Mouse (Mus musculus): Measurements from ENCODE around the gene Phf21a. TPM values are rescaled to one million over a fixed set of nuclear protein-coding genes. Genes with fewer than 3 reads are reported as not detected.

The Phf21a gene
- polyA plus RNA-seq, 1 experiment = 28.4 TPM

DNA sequence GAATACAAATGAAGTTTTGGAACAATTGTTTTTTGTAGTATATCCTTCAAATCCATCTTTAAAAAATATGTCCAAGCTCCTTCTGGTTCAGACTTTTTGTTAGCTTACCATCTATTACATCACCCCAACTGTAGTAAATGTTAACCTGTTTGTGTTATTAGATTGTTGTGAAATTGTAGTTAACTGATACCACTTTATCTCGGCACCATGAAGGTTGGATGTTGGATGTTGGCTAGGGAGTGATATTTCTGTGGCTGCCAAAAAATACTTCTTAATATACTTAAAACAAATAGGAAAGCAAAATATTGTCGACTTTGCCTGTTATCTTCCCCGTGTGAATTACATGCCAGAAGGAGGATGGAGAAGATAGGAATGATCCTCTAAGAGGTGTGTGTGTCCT is 184.9 kb downstream of the Phf21a start:
- 60% methylated on average over 3 of the region's 3 CpGs for WGBS
- no peak for TF ChIP-seq POLR2A (IDR thresholded peaks at IDR 0.05; ENCODE audit: low read depth, low read length)
- no peak for TF ChIP-seq CTCF (IDR thresholded peaks at IDR 0.05; ENCODE audit: extremely low read depth, insufficient read length, insufficient replicate concordance, low read depth, low read length)
- Histone ChIP-seq H3K4me1 (ENCODE audit: control insufficient read depth, insufficient read depth, insufficient read length, low read length) (no peaks in the 10 kb centered on the region), H3K27me3 (ENCODE audit: control insufficient read depth, insufficient read depth, low read length) (no peaks in the 10 kb centered on the region), H3K36me3 (ENCODE audit: control insufficient read depth, insufficient read depth, low read length) (no peaks in the 10 kb centered on the region), H3K27ac (ENCODE audit: insufficient read depth, low read depth, low read length) (no peak overlapping the region), H3K4me3 (ENCODE audit: low read depth, low read length) (no peak overlapping the region)

DNA sequence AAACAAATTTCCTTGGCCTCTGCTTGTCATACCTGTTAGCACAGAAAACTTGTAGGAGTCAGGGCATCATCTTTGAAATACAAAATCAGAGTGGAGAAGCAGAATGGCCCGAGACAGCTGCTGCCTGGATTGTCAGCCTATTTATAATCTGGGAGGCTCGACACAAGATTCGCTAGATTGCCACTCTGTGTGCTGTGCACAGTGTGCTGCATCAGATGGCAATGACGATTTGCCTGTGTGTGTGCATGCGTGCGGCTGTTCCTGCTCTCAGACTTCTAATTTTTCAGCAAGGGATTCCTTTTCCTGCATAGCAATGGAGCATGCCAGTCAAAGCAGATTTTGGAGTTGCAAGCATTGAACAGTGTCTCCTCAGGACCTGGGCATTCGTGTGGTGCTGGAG is 185.7 kb downstream of the Phf21a start:
- H3K4me3 ChIP-seq (ENCODE audit: low read depth, low read length) = no peak overlapping the region
- no peaks in the 10 kb centered on the region for H3K27me3 ChIP-seq (ENCODE audit: control insufficient read depth, insufficient read depth, low read length)
- TF ChIP-seq CTCF (IDR thresholded peaks at IDR 0.05; ENCODE audit: extremely low read depth, insufficient read length, insufficient replicate concordance, low read depth, low read length) = no peak
- TF ChIP-seq POLR2A (IDR thresholded peaks at IDR 0.05; ENCODE audit: low read depth, low read length) = no peak
- H3K36me3 ChIP-seq (ENCODE audit: control insufficient read depth, insufficient read depth, low read length) = no peaks in the 10 kb centered on the region
- H3K4me1 ChIP-seq (ENCODE audit: control insufficient read depth, insufficient read depth, insufficient read length, low read length) = no peaks in the 10 kb centered on the region
- H3K27ac ChIP-seq (ENCODE audit: insufficient read depth, low read depth, low read length) = no peak overlapping the region
- WGBS = 92% methylated on average over 7 of the region's 7 CpGs

GRCm38 (mm10) chr2:92279398-92279797 is 186.5 kb downstream of the Phf21a start:
- 93% methylated on average over 6 of the region's 6 CpGs for WGBS

DNA sequence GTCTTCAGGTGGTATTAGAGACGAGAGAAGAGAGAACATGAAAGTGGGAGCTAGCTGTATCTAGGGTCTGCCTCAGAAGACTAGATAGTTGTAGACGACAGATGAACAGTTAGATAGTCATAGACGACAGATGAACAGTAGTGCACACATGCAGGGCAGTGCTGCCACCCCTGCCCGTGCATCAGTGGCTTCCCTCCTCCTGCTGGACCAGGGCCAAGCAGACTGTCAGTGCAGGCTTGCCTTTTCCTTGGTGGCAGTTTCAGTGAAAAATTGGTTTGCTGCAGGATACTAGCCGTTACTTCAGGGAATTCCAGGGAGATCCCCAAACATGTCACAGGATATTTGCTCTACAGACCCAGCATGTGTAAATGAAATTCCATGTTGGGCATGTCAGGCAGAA is 192.7 kb downstream of the Phf21a start:
- Histone ChIP-seq H3K27ac (ENCODE audit: insufficient read depth, low read depth, low read length) (no peak overlapping the region), H3K4me1 (ENCODE audit: control insufficient read depth, insufficient read depth, insufficient read length, low read length) (no peaks in the 10 kb centered on the region), H3K36me3 (ENCODE audit: control insufficient read depth, insufficient read depth, low read length) (no peaks in the 10 kb centered on the region), H3K4me3 (ENCODE audit: low read depth, low read length) (no peak overlapping the region), H3K27me3 (ENCODE audit: control insufficient read depth, insufficient read depth, low read length) (no peaks in the 10 kb centered on the region)
- WGBS = 46% methylated on average over 5 of the region's 5 CpGs
- no peak for TF ChIP-seq POLR2A (IDR thresholded peaks at IDR 0.05; ENCODE audit: low read depth, low read length)
- TF ChIP-seq CTCF (IDR thresholded peaks at IDR 0.05; ENCODE audit: extremely low read depth, insufficient read length, insufficient replicate concordance, low read depth, low read length) = no peak

More at GRCm38 (mm10) chr2:92279398-92279797, 186.5 kb downstream of the Phf21a start:
- no peaks in the 10 kb centered on the region for H3K27me3 ChIP-seq (ENCODE audit: control insufficient read depth, insufficient read depth, low read length)
- no peaks in the 10 kb centered on the region for H3K4me1 ChIP-seq (ENCODE audit: control insufficient read depth, insufficient read depth, insufficient read length, low read length)
- no peak overlapping the region for H3K4me3 ChIP-seq (ENCODE audit: low read depth, low read length)
- H3K36me3 ChIP-seq (ENCODE audit: control insufficient read depth, insufficient read depth, low read length) = no peaks in the 10 kb centered on the region
- no peak for TF ChIP-seq POLR2A (IDR thresholded peaks at IDR 0.05; ENCODE audit: low read depth, low read length)
- no peak for TF ChIP-seq CTCF (IDR thresholded peaks at IDR 0.05; ENCODE audit: extremely low read depth, insufficient read length, insufficient replicate concordance, low read depth, low read length)
- H3K27ac ChIP-seq (ENCODE audit: insufficient read depth, low read depth, low read length) = no peak overlapping the region

GRCm38 (mm10) chr2:92289335-92289734 is 196.4 kb downstream of the Phf21a start:
- Histone ChIP-seq H3K27ac (ENCODE audit: insufficient read depth, low read depth, low read length) (no peak overlapping the region), H3K27me3 (ENCODE audit: control insufficient read depth, insufficient read depth, low read length) (no peaks in the 10 kb centered on the region), H3K36me3 (ENCODE audit: control insufficient read depth, insufficient read depth, low read length) (no peaks in the 10 kb centered on the region), H3K4me1 (ENCODE audit: control insufficient read depth, insufficient read depth, insufficient read length, low read length) (no peaks in the 10 kb centered on the region), H3K4me3 (ENCODE audit: low read depth, low read length) (no peak overlapping the region)
- 38% methylated on average over 3 of the region's 3 CpGs for WGBS
- TF ChIP-seq CTCF (IDR thresholded peaks at IDR 0.05; ENCODE audit: extremely low read depth, insufficient read length, insufficient replicate concordance, low read depth, low read length) = no peak
- no peak for TF ChIP-seq POLR2A (IDR thresholded peaks at IDR 0.05; ENCODE audit: low read depth, low read length)

DNA sequence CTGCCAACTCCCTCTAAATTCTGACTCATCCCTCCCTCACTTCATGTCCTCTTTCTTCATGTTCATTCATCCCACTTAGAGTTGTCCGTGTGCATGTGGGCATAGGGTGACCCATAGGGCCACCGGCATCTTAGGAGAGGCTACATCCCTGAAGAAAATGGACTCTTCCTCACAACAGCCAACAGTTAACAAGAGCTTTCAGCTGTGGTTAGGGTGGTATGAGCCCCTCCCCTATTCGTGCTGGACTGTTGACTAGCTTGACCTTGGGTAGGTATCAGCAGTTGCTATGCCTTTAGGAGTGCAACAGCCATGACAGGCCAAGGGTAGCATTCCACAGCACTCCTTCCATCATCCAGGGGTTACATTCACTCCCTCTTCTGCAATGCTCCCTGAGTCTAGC is 198.6 kb downstream of the Phf21a start:
- 91% methylated on average over 3 of the region's 3 CpGs for WGBS

GRCm38 (mm10) chr2:92296402-92296801 is 203.5 kb downstream of the Phf21a start:
- Histone ChIP-seq H3K4me1 (ENCODE audit: control insufficient read depth, insufficient read depth, insufficient read length, low read length) (no peaks in the 10 kb centered on the region), H3K27ac (ENCODE audit: insufficient read depth, low read depth, low read length) (no peak overlapping the region), H3K36me3 (ENCODE audit: control insufficient read depth, insufficient read depth, low read length) (no peaks in the 10 kb centered on the region), H3K27me3 (ENCODE audit: control insufficient read depth, insufficient read depth, low read length) (no peaks in the 10 kb centered on the region), H3K4me3 (ENCODE audit: low read depth, low read length) (no peak overlapping the region)
- 1% methylated on average over 6 of the region's 6 CpGs for WGBS
- TF ChIP-seq POLR2A (IDR thresholded peaks at IDR 0.05; ENCODE audit: low read depth, low read length) = no peak
- peak; percentile 56; the same call in 1 of the 2 replicates for TF ChIP-seq CTCF (IDR thresholded peaks at IDR 0.05; ENCODE audit: extremely low read depth, insufficient read length, insufficient replicate concordance, low read depth, low read length)

More for the DNA sequence above, 198.6 kb downstream of the Phf21a start:
- H3K36me3 ChIP-seq (ENCODE audit: control insufficient read depth, insufficient read depth, low read length) = no peaks in the 10 kb centered on the region
- H3K4me3 ChIP-seq (ENCODE audit: low read depth, low read length) = no peak overlapping the region
- TF ChIP-seq CTCF (IDR thresholded peaks at IDR 0.05; ENCODE audit: extremely low read depth, insufficient read length, insufficient replicate concordance, low read depth, low read length) = no peak
- H3K4me1 ChIP-seq (ENCODE audit: control insufficient read depth, insufficient read depth, insufficient read length, low read length) = no peaks in the 10 kb centered on the region
- no peaks in the 10 kb centered on the region for H3K27me3 ChIP-seq (ENCODE audit: control insufficient read depth, insufficient read depth, low read length)
- H3K27ac ChIP-seq (ENCODE audit: insufficient read depth, low read depth, low read length) = no peak overlapping the region

- Histone ChIP-seq H3K4me3 (ENCODE audit: low read depth, low read length) (no peak overlapping the region), H3K36me3 (ENCODE audit: control insufficient read depth, insufficient read depth, low read length) (no peaks in the 10 kb centered on the region), H3K27me3 (ENCODE audit: control insufficient read depth, insufficient read depth, low read length) (no peaks in the 10 kb centered on the region), H3K4me1 (ENCODE audit: control insufficient read depth, insufficient read depth, insufficient read length, low read length) (no peaks in the 10 kb centered on the region), H3K27ac (ENCODE audit: insufficient read depth, low read depth, low read length) (no peak overlapping the region)
- no peak for TF ChIP-seq POLR2A (IDR thresholded peaks at IDR 0.05; ENCODE audit: low read depth, low read length)
- TF ChIP-seq CTCF (IDR thresholded peaks at IDR 0.05; ENCODE audit: extremely low read depth, insufficient read length, insufficient replicate concordance, low read depth, low read length) = no peak
- WGBS = 75% methylated on average over 10 of the region's 10 CpGs
Measured at GRCm38 (mm10) chr2:92299896-92300295, 207.0 kb downstream of the Phf21a start.

Data from small intestine, adult 2 months (tissue).